Mouse (Mus musculus) spleen, adult 2 months (tissue): Measurements from ENCODE around the gene Numb. TPM values are rescaled to one million over a fixed set of nuclear protein-coding genes. Genes with fewer than 3 reads are reported as not detected.

Source experiments
- DNase-seq, 2 experiments: peaks; one replicate each; pipeline versions ENCODE4 v3.0.0 to v3.0.0-alpha.2; 2012 to 2021; ENCODE audit warnings: low spot score in 2 of 2, low read depth in 1 of 2
- H3K27ac ChIP-seq: fragments of 200-500 bp; 2 replicates; pipeline ENCODE4 v1.5.1; 2012; ENCODE audit warnings: low read length, inconsistent platforms; ENCODE audit not compliant: insufficient read depth
- H3K27me3 ChIP-seq: fragments of 200-500 bp; 2 replicates; pipeline ENCODE4 v1.6.1; 2012; ENCODE audit warnings: mild to moderate bottlenecking, moderate library complexity, low read length, inconsistent platforms; ENCODE audit not compliant: control insufficient read depth, insufficient read depth
- H3K36me3 ChIP-seq: fragments of 200-500 bp; 2 replicates; pipeline ENCODE4 v1.6.1; 2012; ENCODE audit warnings: mild to moderate bottlenecking, low read length, inconsistent platforms; ENCODE audit not compliant: control insufficient read depth, insufficient read depth
- H3K4me1 ChIP-seq: fragments of 200-500 bp; 2 replicates; pipeline ENCODE4 v1.6.1; 2011; ENCODE audit warnings: inconsistent platforms; ENCODE audit not compliant: control insufficient read depth, insufficient read depth, insufficient read length
- H3K4me3 ChIP-seq: fragments of 200-500 bp; 2 replicates; pipeline ENCODE4 v1.5.1; 2011; ENCODE audit warnings: mild to moderate bottlenecking, inconsistent platforms; ENCODE audit not compliant: insufficient read depth, insufficient read length; ENCODE audit errors: extremely low read depth
- CTCF ChIP-seq: fragments of 200-500 bp; IDR thresholded peaks from 2 replicates; pipeline ENCODE4 v1.5.1; 2011; ENCODE audit warnings: mild to moderate bottlenecking, inconsistent platforms; ENCODE audit not compliant: insufficient read depth, insufficient read length, insufficient replicate concordance; ENCODE audit errors: extremely low read depth
- POLR2A ChIP-seq: fragments of 200-500 bp; IDR thresholded peaks from 2 replicates; pipeline ENCODE4 v1.6.1; 2011; ENCODE audit warnings: low read depth, low read length, inconsistent platforms
- WGBS: fragments of 180-500 bp; shearing (Covaris S2); methylation state at CpG from one replicate; pipeline ENCODE4 v1.1.7; 2018; 5-methylcytosine and 5-hydroxymethylcytosine counted together
- polyA plus RNA-seq: library from polyadenylated mRNA; depleted of rRNA; stranded (reverse); fragments of >200 nt; gene quantifications from 2 replicates; pipeline ENCODE4 v1.2.3, GENCODE M21; 2012

Gene Numb
- polyA plus RNA-seq, 1 experiment, result 24.5 TPM

DNA sequence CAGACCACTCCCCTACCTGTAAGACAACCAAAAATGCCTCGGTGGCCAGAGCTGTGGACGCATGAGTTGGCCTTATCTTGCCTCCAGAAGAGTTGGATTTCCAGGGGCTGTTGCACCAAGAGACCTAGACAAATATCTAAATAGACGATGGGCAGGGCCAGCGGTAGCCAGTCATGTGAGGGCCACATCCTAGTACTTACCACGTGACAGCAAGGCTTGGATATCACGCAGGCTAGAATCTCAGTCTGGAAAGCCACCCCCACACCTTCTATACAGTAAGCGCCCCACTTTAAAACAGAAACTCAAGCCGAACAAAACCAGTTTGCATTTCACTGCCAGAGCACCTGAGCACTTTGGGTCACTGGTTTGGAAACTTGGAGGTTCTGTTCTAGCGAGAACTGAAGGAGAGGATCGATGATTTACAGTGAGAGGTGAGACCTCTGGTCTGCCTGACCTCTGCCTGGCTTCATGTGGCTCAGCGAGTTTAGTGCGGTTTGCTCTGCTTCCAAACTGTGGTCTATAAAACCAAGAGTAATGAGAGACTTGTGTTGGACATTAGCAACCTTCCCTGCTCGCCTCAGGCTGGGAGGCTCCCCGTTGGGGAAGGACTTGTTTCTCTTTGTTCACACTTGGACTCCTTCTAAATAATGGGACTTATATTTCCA lies 153.4 kb downstream of the Numb start:
- Histone ChIP-seq H3K27me3 (peaks cover 4% of the 10 kb centered on the region), H3K4me1 (peaks cover 5% of the 10 kb centered on the region), H3K27ac (no peak overlapping the region), H3K36me3 (no peaks in the 10 kb centered on the region), H3K4me3 (no peak overlapping the region)
- DNase-seq, result no peak
- WGBS, result 82% methylated on average over 14 of the region's 14 CpGs
- TF ChIP-seq POLR2A (no peak), CTCF (no peak)

DNA sequence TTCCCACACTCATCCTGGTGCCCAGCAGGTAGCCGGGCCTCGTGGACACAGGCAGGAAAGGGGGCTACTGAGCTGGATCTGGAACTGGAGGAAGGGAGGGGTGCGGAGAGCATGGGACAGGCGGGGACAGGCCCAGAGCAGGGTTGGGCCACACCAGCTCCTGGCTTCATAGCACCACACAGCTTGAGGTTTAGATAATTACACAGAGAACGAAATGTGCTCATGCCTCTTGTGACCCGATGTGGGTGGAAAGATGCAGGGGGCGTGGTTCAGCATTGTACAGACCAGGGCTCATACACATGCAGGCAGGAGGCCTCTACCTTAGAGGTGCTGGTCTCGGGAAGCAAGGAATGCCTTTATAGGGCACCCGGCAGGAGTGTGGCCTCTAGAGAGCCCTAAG lies 153.9 kb downstream of the Numb start:
- peaks cover 4% of the 10 kb centered on the region for H3K27me3 ChIP-seq

DNA sequence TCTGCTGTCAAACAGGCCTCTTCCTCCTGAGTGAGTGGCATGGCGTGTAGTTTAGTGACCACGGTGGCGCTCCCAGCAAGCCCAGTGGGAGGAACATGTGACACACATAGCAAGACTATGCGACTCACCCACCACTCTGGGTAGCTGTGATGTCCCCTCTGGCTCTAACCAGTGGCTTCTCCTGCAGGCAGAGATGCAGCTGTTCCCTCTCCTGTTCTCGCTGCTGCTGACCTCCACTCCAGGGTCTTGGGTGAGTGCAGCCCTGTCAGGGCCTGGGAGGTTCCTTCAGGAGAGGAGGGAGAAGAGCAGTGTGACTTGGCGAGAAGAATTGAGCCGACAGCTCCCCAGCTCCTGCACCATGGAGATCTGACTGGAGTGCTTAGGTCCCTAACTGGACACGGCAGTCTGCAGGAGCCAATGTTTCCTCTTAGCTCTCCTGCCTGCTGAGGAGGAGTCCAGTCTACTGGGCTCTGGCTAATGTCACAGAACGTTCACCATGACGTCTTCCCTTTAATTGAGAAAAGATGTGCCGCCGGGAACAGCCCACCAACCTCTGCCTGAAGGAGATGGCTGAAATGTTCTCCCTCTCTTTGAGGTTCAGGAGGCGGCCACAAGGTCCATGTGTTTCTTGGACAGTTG lies 155.7 kb downstream of the Numb start:
- H3K27ac ChIP-seq, result no peak overlapping the region
- peaks cover 5% of the 10 kb centered on the region for H3K27me3 ChIP-seq
- peaks cover 5% of the 10 kb centered on the region for H3K4me1 ChIP-seq
- no peak overlapping the region for H3K4me3 ChIP-seq
- DNase-seq, result no peak
- TF ChIP-seq CTCF, result no peak
- no peak for TF ChIP-seq POLR2A
- no peaks in the 10 kb centered on the region for H3K36me3 ChIP-seq
- 89% methylated on average over 13 of the region's 13 CpGs for WGBS

More for the DNA sequence above, 153.9 kb downstream of the Numb start:
- no peaks in the 10 kb centered on the region for H3K36me3 ChIP-seq
- peaks cover 5% of the 10 kb centered on the region for H3K4me1 ChIP-seq
- 77% methylated on average over 9 of the region's 9 CpGs for WGBS
- no peak for DNase-seq
- no peak overlapping the region for H3K27ac ChIP-seq
- TF ChIP-seq POLR2A (no peak), CTCF (no peak)
- no peak overlapping the region for H3K4me3 ChIP-seq

DNA sequence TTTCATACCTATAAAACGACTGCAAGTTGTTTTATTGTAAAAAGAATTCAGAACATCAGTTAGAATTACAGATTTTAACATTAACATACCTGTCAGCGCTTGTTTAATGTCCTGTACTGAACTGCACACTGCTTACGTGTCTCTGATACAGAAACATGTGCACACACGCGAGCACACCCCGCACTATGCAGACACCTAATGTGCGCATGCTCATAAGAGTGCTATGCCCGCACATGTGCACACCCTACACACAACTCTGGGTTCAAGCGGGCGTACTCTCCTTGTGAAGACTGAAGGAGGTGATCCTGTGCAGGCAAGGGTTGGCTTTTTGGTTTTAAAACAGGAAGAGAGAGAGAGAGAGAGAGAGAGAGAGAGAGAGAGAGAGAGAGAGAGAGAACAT lies 157.2 kb downstream of the Numb start:
- TF ChIP-seq CTCF (no peak), POLR2A (no peak)
- Histone ChIP-seq H3K27ac (no peak overlapping the region), H3K27me3 (peaks cover 5% of the 10 kb centered on the region), H3K36me3 (no peaks in the 10 kb centered on the region), H3K4me1 (peaks cover 5% of the 10 kb centered on the region), H3K4me3 (no peak overlapping the region)
- no peak for DNase-seq
- 70% methylated on average over 10 of the region's 10 CpGs for WGBS

DNA sequence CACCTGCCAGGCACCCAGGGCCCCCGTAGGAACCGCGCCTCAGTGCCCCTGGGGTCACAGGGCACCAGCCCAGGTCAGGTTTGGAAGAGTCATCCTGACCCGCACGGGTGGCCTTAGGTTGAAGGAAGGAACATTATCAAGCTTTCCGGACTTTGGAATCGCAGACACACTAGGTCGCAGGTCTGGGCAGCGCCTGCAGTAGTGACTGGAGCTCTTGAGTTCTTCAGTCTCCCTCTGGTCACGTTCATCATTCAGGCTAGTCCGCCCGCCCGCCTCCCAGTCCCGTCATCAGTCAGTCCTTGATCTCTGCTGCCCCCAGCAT lies 157.7 kb downstream of the Numb start:
- DNase-seq, result peak in 1 of 2 experiments; percentile 37
- no peaks in the 10 kb centered on the region for H3K36me3 ChIP-seq
- 13% methylated on average over 14 of the region's 14 CpGs for WGBS
- peak overlapping the region; percentile 3; the same call in 1 of the 2 replicates for H3K4me3 ChIP-seq
- no peak overlapping the region for H3K27ac ChIP-seq
- TF ChIP-seq CTCF, result no peak
- no peak for TF ChIP-seq POLR2A
- peaks cover 5% of the 10 kb centered on the region for H3K27me3 ChIP-seq
- H3K4me1 ChIP-seq, result peaks cover 5% of the 10 kb centered on the region

DNA sequence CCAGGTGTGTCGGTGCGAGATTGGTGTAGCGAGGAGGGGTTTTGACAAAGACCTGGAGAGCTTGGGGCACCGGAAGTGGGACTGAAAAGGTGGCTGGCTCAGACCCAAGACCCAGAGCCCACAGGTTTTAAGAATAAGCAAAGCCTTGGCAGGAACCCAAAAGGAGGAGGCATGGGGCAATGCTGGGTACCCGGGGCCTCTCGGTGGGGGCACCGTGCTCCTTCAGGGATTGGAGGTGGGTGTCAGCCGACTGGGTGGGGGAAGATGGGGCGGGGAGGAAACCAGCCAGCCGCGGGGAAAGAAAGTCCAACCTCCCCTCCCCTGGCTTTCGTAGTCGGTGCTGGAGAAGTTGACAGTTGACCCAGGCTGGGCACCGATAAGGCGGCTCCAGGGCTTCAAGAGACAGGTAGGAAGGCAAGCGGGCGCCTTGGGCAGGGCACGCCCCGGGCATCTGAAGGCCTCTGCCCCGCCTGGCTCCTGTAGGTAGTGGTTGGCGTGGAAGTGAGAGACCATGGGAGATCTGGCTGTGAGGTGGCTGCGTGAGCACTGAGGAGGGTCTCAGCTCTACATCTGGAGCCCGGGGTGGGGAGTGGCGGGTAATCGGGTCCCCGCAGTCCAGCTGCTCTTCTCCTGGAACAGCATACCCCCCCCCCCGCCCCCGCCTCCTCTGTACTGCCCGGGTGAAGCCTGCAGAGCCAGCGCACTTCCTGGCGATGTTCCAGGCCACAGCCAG lies 158.3 kb downstream of the Numb start, which contains the start of gene Papln:
Papln (plus strand) TSS at position 324 of the 733 bp plus-strand sequence.
- Histone ChIP-seq H3K36me3 (no peaks in the 10 kb centered on the region), H3K27ac (no peak within 1 kb of the TSS), H3K4me1 (peaks cover 5% of the 10 kb centered on the region), H3K4me3 (peak within 1 kb of the TSS; percentile 48; the same call in 1 of the 2 replicates), H3K27me3 (peaks cover 5% of the 10 kb centered on the region)
- TF ChIP-seq CTCF, result no peak
- TF ChIP-seq POLR2A, result no peak
- no peak for DNase-seq
- 3% methylated on average over 31 of the region's 31 CpGs for WGBS

DNA sequence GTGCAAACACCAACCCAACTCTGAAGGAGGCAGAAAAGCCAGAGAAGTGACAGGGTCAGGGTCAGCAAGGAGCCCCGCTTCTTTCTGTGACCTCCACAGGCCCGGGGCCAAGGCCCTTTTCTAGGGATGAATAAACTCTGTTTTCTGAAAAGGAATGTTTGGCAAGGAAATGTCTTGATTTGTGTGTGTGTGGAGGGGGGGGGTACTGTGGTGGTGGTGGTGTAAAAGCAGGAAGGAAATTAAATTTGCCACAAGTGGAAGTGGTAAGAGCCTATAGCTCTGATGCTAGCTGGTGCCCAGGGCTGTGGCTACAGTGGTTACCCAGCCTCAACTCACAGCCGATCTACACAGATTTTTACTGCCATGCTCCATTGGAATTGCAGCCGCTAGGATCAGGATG lies 159.0 kb downstream of the Numb start:
- no peak for TF ChIP-seq CTCF
- no peak for TF ChIP-seq POLR2A
- Histone ChIP-seq H3K36me3 (no peaks in the 10 kb centered on the region), H3K4me1 (peaks cover 5% of the 10 kb centered on the region), H3K27ac (no peak overlapping the region), H3K27me3 (peaks cover 5% of the 10 kb centered on the region), H3K4me3 (no peak overlapping the region)
- DNase-seq, result peak in 1 of 2 experiments; percentile 15
- WGBS, result 5% methylated on average over 4 of the region's 4 CpGs
